Mouse (Mus musculus) neural tube, embryonic 15.5 days (tissue): ENCODE results near the gene 9630041A04Rik. TPM values are rescaled to one million over a fixed set of nuclear protein-coding genes. Genes with fewer than 3 reads are reported as not detected.

Source experiments
- ATAC-seq: fragments of 200-750 bp; cut with Nextera tagmentation; 2 replicates; pipeline ENCODE4 v1.8.0; 2017; ENCODE audit warnings: mild to moderate bottlenecking, moderate TSS enrichment, moderate library complexity; ENCODE audit not compliant: low FRiP score
- H3K27ac ChIP-seq: fragments of 300-500 bp; sonication (generic); replicated peaks from 2 replicates; pipeline ENCODE4 v1.5.1; 2015; ENCODE audit warnings: mild to moderate bottlenecking, inconsistent platforms
- H3K27me3 ChIP-seq: fragments of 300-500 bp; sonication (generic); replicated peaks from 2 replicates; pipeline ENCODE4 v1.6.1; 2015; ENCODE audit warnings: inconsistent platforms
- H3K36me3 ChIP-seq: fragments of 300-500 bp; sonication (generic); 2 replicates; pipeline ENCODE4 v1.6.1; 2015; ENCODE audit warnings: inconsistent platforms
- H3K4me1 ChIP-seq: fragments of 300-500 bp; sonication (generic); 2 replicates; pipeline ENCODE4 v1.6.1; 2015; ENCODE audit warnings: inconsistent platforms
- H3K4me2 ChIP-seq: fragments of 300-500 bp; sonication (generic); 2 replicates; pipeline ENCODE4 v1.6.1; 2015; ENCODE audit warnings: inconsistent platforms, mild to moderate bottlenecking, moderate library complexity
- H3K4me3 ChIP-seq: fragments of 300-500 bp; sonication (generic); replicated peaks from 2 replicates; pipeline ENCODE4 v1.5.1; 2015; ENCODE audit warnings: mild to moderate bottlenecking, inconsistent platforms
- H3K9ac ChIP-seq: fragments of 300-500 bp; sonication (generic); replicated peaks from 2 replicates; pipeline ENCODE4 v1.6.1; 2015; ENCODE audit warnings: mild to moderate bottlenecking, inconsistent platforms
- H3K9me3 ChIP-seq: fragments of 300-500 bp; sonication (generic); replicated peaks from 2 replicates; pipeline ENCODE4 v1.6.1; 2016; ENCODE audit warnings: inconsistent platforms
- WGBS: fragments of 180-500 bp; shearing (Covaris S2); methylation state at CpG from one replicate; pipeline ENCODE4 v1.1.7; 2015; ENCODE audit warnings: mixed read lengths; 5-methylcytosine and 5-hydroxymethylcytosine counted together
- polyA plus RNA-seq: library from polyadenylated mRNA; unstranded; fragments of >200 nt; fragmentation: Nextera tagmentation; extraction: Ambion mirVana; gene quantifications from 2 replicates; pipeline ENCODE4 v1.2.1, GENCODE M21; 2015

The 9630041A04Rik gene
- polyA plus RNA-seq = 0.32 and 0.60 TPM in 2 replicates

DNA sequence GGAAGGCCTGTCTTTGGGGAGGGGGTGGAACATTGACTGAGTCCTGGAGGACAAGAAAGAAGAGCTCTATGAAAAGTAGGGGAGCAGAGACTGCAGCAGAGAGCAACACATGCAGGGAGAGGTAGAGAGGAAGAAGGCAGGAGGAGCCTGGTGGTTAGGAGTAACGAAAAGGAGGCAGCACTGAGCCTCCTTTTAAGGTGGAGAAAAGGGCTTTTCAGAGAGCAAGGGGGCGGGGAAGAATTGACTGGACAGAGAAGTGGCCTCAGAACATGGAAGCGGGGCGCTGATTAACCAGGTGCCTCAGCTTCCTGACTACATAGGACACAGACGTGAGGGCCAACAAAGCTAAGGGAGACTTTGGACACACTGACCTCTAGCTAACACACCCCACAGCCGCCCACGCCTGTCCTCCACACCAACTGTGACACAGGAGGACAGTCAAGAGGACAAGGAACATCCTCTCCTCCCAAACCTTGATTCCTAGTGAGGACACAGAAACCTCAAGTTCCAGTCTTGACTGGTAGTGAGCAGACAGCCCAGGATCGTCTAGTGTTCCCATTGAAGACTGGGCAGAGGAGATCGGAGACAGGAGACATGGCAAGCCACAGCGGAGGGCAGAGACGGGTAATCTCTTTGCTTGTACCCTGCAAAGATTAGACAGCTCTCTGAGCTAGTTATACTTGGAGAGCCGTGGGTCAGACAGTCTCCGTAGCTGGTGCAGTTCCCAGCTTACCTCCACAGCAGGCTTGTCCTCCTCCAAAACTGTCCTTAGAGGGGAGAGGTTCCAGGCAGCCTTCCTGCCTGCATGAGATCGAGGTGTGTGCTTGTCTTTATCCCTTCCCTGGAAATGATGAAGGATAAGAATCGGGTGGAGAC is at the start of gene 9630041A04Rik:
Gene 9630041A04Rik, plus strand, starts transcription at position 246 of the 876 bp plus-strand sequence.
- Histone ChIP-seq H3K4me2 (peak within 1 kb of the TSS; percentile 29), H3K36me3 (no peaks in the 10 kb centered on the region), H3K4me1 (peaks cover 14% of the 10 kb centered on the region; the same call in 1 of the 2 replicates), H3K27me3 (no peaks in the 10 kb centered on the region), H3K9ac (no peak within 1 kb of the TSS), H3K9me3 (no peaks in the 10 kb centered on the region), H3K4me3 (no peak within 1 kb of the TSS), H3K27ac (peak within 1 kb of the TSS; percentile 48)
- peak; percentile 24; the same call in 1 of the 2 replicates for ATAC-seq
- WGBS = 81% methylated on average over 15 of the region's 15 CpGs

DNA sequence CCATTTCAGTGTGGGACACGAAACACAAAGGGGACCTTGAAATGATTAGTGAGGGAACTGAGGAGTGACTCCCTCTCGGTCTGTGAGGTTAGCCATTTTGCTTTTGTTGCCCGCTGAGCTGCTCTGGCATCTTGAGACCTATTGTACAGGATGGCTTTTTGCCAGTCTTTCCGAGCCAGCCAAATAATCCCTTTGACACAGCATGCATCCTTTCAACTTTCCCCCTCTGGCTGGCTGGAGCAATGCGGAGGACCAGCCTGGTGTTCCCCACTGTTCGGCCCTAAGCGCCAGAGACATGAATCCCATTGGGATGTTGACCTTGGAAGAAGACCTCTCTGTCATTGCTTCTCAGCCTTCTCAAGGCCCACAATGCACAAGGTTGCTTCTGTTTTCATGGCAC is 37.7 kb upstream of the 9630041A04Rik start:
- ATAC-seq = no peak
- no peak overlapping the region for H3K9ac ChIP-seq
- H3K4me3 ChIP-seq = no peak overlapping the region
- peaks cover 12% of the 10 kb centered on the region for H3K4me1 ChIP-seq
- H3K36me3 ChIP-seq = no peaks in the 10 kb centered on the region
- H3K4me2 ChIP-seq = no peak overlapping the region
- H3K9me3 ChIP-seq = no peaks in the 10 kb centered on the region
- no peak overlapping the region for H3K27ac ChIP-seq
- 57% methylated on average over 7 of the region's 7 CpGs for WGBS
- H3K27me3 ChIP-seq = no peaks in the 10 kb centered on the region

DNA sequence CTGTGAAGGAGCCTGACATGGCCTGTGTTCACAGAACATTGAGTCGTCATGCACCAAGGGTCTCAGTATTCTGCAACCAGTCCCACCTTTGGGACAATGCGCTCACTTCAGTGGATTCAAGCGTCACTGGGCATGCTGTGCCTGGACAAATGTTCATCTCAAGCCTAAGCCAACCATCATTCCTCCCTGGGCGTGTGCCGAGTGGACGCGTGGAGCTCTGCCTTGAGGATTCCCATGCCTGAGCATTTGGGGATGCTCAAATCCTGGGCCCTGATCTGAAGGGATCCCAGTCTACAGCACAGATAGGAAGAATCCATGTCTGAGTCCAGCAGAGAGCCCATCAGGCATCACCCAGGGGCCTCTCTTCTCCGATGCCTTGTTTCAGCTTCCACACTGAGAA is 36.0 kb upstream of the 9630041A04Rik start:
- Histone ChIP-seq H3K4me1 (peaks cover 12% of the 10 kb centered on the region), H3K4me3 (no peak overlapping the region), H3K9me3 (no peaks in the 10 kb centered on the region), H3K36me3 (no peaks in the 10 kb centered on the region), H3K4me2 (no peak overlapping the region), H3K9ac (no peak overlapping the region), H3K27me3 (no peaks in the 10 kb centered on the region), H3K27ac (no peak overlapping the region)
- no peak for ATAC-seq
- 90% methylated on average over 8 of the region's 8 CpGs for WGBS

DNA sequence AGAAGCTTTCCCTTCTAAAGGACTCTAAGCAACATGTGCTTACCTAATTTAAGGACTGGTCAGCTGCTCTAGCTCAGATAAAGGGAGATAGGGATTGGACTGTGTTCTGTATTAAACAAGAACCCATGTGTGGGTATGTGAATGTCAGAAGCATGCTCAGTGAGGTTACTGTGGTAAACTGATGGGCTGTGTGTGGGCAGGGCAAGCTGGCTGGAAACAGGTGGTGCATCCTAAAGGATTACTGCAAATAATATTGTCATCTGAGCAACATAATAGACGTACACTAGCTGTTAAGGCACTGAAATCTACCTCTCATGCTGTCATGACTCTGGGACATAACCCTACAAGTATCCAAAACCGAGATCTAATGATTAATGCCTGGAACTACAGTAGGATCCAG is 28.0 kb upstream of the 9630041A04Rik start:
- H3K4me2 ChIP-seq = no peak overlapping the region
- H3K4me3 ChIP-seq = no peak overlapping the region
- H3K27ac ChIP-seq = no peak overlapping the region
- WGBS = 82% methylated on average over 2 of the region's 2 CpGs
- H3K27me3 ChIP-seq = no peaks in the 10 kb centered on the region
- no peaks in the 10 kb centered on the region for H3K9me3 ChIP-seq
- no peaks in the 10 kb centered on the region for H3K36me3 ChIP-seq
- no peak for ATAC-seq
- H3K9ac ChIP-seq = no peak overlapping the region
- no peaks in the 10 kb centered on the region for H3K4me1 ChIP-seq

DNA sequence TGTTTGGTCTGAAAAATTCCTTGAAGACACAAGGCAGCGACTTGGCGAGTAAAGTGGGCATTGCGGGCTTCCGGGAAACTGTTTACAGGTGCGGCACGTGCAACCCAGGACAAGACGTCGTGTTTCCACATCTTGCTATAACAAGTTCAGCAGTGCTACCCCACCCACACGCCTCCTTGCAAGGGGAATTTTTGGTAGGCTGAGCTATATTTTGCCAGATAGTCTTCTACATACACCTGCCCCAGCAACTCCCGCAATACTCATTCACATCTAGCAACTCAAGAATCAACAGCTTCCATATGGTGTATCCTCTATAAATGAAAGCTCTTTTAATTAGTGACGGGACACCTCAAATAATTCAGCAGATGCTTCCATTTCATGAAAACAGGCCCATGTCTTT is 20.5 kb upstream of the 9630041A04Rik start:
- H3K36me3 ChIP-seq = no peaks in the 10 kb centered on the region
- 89% methylated on average over 11 of the region's 11 CpGs for WGBS

DNA sequence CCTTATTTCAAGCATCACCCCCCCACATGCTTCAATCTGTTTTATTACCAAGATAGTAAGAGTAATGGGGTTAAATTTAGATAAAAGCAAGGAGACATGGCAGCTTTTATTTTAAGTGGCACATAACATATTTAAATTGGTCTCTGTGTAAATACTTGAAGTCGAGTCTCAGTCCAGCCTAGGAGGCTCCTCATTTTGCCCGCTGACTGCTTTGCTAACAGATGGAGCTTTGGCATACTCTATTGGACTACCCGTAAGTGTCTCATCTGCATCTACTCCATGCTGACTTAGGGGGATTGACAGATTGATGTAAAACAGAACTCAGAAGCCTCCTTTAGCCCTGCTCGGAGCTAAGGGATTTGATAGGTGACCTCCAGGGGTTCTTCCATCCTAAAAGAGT is 17.7 kb upstream of the 9630041A04Rik start:
- no peak for ATAC-seq
- H3K4me1 ChIP-seq = no peaks in the 10 kb centered on the region
- no peaks in the 10 kb centered on the region for H3K9me3 ChIP-seq
- H3K4me2 ChIP-seq = no peak overlapping the region
- H3K9ac ChIP-seq = no peak overlapping the region
- 85% methylated on average over 4 of the region's 4 CpGs for WGBS
- no peak overlapping the region for H3K4me3 ChIP-seq
- H3K36me3 ChIP-seq = no peaks in the 10 kb centered on the region
- no peak overlapping the region for H3K27ac ChIP-seq
- H3K27me3 ChIP-seq = no peaks in the 10 kb centered on the region

More for the DNA sequence above, 20.5 kb upstream of the 9630041A04Rik start:
- Histone ChIP-seq H3K27me3 (no peaks in the 10 kb centered on the region), H3K27ac (no peak overlapping the region), H3K4me3 (no peak overlapping the region), H3K4me1 (no peaks in the 10 kb centered on the region), H3K9me3 (no peaks in the 10 kb centered on the region), H3K4me2 (no peak overlapping the region), H3K9ac (no peak overlapping the region)
- no peak for ATAC-seq

DNA sequence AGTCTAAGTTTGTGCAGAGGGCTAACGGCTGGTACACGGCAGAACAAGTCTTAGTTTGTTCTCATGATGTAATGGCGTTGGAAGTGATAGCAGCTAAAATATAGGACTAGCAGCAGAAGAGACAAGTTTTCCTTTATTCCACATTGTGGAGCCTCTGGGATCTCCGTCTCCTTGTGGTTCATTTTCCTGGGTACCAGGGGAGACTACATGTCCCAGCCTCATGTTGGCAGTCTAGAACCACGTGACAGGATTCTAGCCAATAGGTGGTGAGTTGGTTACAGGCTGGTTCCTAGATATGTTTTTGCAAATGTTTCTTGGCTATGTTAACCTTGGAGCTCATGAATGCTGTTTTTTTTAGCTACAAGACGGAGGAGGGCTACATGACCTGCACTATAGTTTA is 15.9 kb upstream of the 9630041A04Rik start:
- Histone ChIP-seq H3K4me1 (no peaks in the 10 kb centered on the region), H3K9ac (no peak overlapping the region), H3K27me3 (no peaks in the 10 kb centered on the region), H3K27ac (no peak overlapping the region), H3K9me3 (no peaks in the 10 kb centered on the region), H3K36me3 (no peaks in the 10 kb centered on the region), H3K4me3 (no peak overlapping the region), H3K4me2 (no peak overlapping the region)
- WGBS = 79% methylated on average over 6 of the region's 6 CpGs
- no peak for ATAC-seq

DNA sequence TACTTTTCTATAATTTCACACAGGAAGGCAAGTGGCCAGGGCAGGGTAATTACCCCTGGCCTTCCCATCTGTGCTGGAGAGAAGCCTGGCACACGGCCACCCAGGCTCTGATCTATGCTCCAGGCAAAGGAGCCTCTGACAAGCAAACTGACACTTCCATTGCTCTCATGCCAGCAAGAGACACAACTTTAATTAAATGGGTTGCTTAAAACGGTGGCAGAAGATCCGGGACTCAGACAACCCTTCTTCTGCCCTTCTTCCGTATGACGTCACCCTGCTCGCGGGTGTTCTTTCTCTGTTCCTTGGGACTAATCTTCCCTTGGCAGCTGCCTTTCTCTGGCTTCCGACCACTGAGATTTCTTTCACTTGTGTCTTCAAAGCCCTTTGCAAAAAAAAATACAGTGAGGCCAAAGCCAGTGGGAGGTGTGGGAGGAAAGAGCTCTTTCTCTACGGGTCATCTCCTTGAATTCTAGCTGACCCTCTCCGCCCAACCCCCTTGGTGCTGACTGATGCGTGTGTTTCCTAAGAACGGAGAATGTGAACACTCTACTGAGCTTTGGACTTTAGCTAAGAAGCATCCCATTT is 932 bp downstream of the 9630041A04Rik start:
- H3K4me2 ChIP-seq = peak overlapping the region; percentile 29
- no peaks in the 10 kb centered on the region for H3K9me3 ChIP-seq
- H3K27me3 ChIP-seq = no peaks in the 10 kb centered on the region
- H3K4me3 ChIP-seq = no peak overlapping the region
- H3K9ac ChIP-seq = no peak overlapping the region
- no peaks in the 10 kb centered on the region for H3K36me3 ChIP-seq
- WGBS = 42% methylated on average over 12 of the region's 12 CpGs
- H3K27ac ChIP-seq = peak overlapping the region; percentile 49
- H3K4me1 ChIP-seq = peaks cover 14% of the 10 kb centered on the region; the same call in 1 of the 2 replicates
- ATAC-seq = peak; percentile 77

DNA sequence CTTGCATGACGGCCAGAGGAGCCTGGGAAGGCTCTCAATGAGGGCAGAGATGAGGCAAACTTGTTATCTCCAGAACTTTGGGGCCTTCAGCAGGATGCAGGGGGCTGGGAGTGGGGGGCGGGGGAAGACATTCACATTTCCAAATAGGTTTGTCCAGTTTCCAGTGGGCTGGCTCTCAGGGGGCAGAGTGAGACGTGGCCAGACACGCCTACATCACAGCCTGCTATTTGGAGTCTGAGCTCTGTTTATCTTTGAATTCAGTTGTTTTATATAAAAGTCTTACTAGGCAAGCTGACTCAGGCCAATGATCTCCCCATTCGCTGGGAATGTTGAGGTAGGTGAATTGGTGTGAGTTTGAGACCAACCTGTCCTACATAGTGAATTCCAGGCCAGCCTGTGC is 1.5 kb downstream of the 9630041A04Rik start:
- H3K36me3 ChIP-seq = no peaks in the 10 kb centered on the region
- no peak overlapping the region for H3K9ac ChIP-seq
- no peaks in the 10 kb centered on the region for H3K27me3 ChIP-seq
- peak overlapping the region; percentile 49 for H3K27ac ChIP-seq
- H3K9me3 ChIP-seq = no peaks in the 10 kb centered on the region
- H3K4me3 ChIP-seq = no peak overlapping the region
- H3K4me2 ChIP-seq = 0 out of 2 replicates have a peak overlapping the region, but pooled peaks have one; percentile 29
- ATAC-seq = peak; percentile 31; the same call in 1 of the 2 replicates
- WGBS = 71% methylated on average over 5 of the region's 5 CpGs
- H3K4me1 ChIP-seq = peaks cover 14% of the 10 kb centered on the region; the same call in 1 of the 2 replicates

DNA sequence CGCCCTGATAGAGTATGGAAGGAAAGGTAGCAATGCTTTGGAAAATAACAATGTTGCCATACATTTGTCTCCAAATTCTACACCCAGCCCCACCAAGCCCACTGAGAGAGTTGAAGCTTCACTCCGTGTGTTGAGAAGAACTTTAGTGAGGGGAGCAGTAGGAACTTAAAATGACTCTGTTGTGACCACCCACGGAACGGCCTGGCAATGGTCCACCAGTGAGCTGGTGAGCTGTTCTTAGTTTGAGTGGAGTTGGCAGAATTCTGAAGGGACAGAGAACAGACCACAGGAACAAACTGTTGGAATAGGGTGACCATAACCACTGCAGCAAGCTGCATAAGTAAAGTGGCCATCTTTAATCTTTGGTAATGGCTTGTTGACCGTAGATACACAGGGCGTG is 7.0 kb downstream of the 9630041A04Rik start:
- no peaks in the 10 kb centered on the region for H3K4me1 ChIP-seq
- 93% methylated on average over 6 of the region's 6 CpGs for WGBS

DNA sequence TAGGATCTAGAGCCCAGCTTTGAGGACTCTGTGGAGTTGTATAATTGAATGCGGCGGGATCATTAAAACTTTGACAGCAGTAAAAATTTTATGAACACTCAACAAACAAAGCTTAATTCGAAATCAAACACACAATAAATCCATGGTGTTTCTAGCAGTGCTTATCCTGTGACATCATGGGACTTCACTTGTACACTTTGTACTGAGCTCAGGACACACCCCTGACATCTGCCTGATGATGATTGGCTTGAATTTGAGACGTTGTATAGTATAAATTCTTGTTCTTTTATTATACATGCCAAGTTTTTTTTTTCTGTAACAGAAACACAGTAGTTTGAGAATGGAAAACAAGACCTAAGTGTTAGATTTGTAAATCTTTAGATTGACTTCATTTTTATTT is 8.4 kb downstream of the 9630041A04Rik start:
- Histone ChIP-seq H3K4me3 (no peak overlapping the region), H3K9me3 (no peaks in the 10 kb centered on the region), H3K4me2 (no peak overlapping the region), H3K36me3 (no peaks in the 10 kb centered on the region), H3K27me3 (no peaks in the 10 kb centered on the region), H3K4me1 (no peaks in the 10 kb centered on the region), H3K9ac (no peak overlapping the region), H3K27ac (no peak overlapping the region)
- 76% methylated on average over 4 of the region's 4 CpGs for WGBS
- no peak for ATAC-seq

More for the DNA sequence above, 7.0 kb downstream of the 9630041A04Rik start:
- H3K9ac ChIP-seq = no peak overlapping the region
- ATAC-seq = no peak
- H3K36me3 ChIP-seq = no peaks in the 10 kb centered on the region
- H3K27me3 ChIP-seq = no peaks in the 10 kb centered on the region
- no peak overlapping the region for H3K27ac ChIP-seq
- H3K4me2 ChIP-seq = no peak overlapping the region
- H3K9me3 ChIP-seq = no peaks in the 10 kb centered on the region
- H3K4me3 ChIP-seq = no peak overlapping the region

DNA sequence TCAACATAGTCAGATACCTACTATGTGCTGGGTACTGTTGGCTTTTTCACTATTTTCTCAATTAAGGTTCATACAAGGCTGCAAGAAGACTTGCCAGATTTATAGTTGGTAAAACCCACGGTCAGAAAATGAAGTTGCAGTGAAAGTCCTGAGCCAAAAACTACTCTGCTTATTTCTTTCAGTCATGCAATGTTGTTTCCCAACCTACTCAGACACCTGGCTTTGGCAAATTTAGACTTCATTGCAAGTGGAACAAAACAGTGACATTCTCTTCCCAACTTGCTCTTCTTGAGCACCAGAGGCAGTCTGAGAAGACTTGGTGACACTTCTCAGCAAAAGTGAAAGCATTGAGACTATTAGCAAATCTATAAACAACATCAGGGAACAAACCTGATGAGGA is 13.7 kb downstream of the 9630041A04Rik start:
- H3K9me3 ChIP-seq = no peaks in the 10 kb centered on the region
- H3K4me2 ChIP-seq = no peak overlapping the region
- no peak overlapping the region for H3K4me3 ChIP-seq
- no peak overlapping the region for H3K9ac ChIP-seq
- 88% methylated on average over 1 of the region's 1 CpGs for WGBS
- H3K36me3 ChIP-seq = no peaks in the 10 kb centered on the region
- no peaks in the 10 kb centered on the region for H3K27me3 ChIP-seq
- no peak overlapping the region for H3K27ac ChIP-seq
- no peak for ATAC-seq
- no peaks in the 10 kb centered on the region for H3K4me1 ChIP-seq
